In the genomic region with DNA sequence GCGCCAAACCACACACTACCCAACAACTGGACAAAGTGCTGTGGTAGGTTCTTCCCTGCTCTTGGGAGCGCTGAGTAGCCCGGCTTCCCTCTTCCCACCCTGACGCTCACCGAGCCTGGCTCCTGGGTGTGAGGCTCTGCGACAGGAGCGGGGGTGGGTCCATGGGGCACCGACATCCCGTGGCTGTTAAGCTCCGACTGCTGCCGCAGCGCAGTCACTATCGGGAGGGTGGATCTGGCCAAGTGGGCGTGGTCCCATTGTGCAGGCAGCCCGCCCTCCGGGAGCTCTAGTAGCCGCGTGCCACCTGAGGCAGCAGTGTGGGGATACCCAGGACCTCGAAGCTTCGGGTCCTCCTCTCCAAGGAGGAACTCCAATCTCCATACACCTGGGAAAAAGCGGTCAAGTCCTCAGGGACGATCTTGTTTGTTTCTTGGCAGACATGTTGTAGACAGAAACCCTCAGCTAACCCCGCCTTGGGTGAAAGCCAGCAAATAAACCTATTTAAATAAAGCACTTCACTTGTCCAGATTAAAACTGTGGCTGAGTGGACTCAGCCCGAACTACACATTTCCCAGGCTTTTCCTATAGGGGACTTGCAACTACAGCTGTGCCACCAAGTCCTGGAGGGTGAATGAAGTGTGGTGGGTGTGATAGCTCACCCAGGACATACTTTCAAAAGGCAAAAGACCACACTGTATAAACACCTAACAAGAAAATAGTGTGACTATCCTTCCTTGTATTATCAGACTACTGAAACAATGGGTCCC, we compare ENCODE assay signal across 8 mouse cellular contexts. TPM values are rescaled to one million over a fixed set of nuclear protein-coding genes. Genes with fewer than 3 reads are reported as not detected.
DNase-seq lines count a peak whose midpoint lies in the region; ATAC-seq lines count a peak whose summit lies in the region.

A gene (minus strand): TSS at position 199 of the 767 bp plus-strand sequence.

- H3K4me1 ChIP-seq in forebrain, embryonic 16.5 days (replicated peaks; ENCODE audit: control insufficient read depth, insufficient read depth, low read length): peaks cover 10% of the 10 kb centered on the region
- H3K4me1 ChIP-seq in hindbrain, embryonic 10.5 days (replicated peaks): peaks cover 13% of the 10 kb centered on the region; the same call in 1 of the 2 replicates

- H3K9me3 ChIP-seq in forebrain, embryonic 16.5 days (ENCODE audit: control insufficient read depth, low read length): no peaks in the 10 kb centered on the region
- H3K9me3 ChIP-seq in hindbrain, embryonic 10.5 days: no peaks in the 10 kb centered on the region

- DNase-seq in NIH3T3 (ENCODE audit: low read depth): peak; percentile 63
- DNase-seq in cerebellum, adult 18-20 months: peak; percentile 46 to 57
- DNase-seq in hindbrain, embryonic 10.5 days (ENCODE audit: low spot score): peak; percentile 63
- peak; percentile 20 to 26 for DNase-seq in layer of hippocampus, postnatal 36 days
- DNase-seq in lung, postnatal 36 days: peak; percentile 89
- peak; percentile 80 for DNase-seq in retina, postnatal 1 day
- peak; percentile 60 for DNase-seq in urinary bladder, adult 2 months (ENCODE audit: low spot score)

- no peaks in the 10 kb centered on the region for H3K27me3 ChIP-seq in forebrain, embryonic 16.5 days (replicated peaks; ENCODE audit: control insufficient read depth, insufficient read depth, low read length)
- peaks cover 13% of the 10 kb centered on the region for H3K27me3 ChIP-seq in hindbrain, embryonic 10.5 days (ENCODE audit: insufficient read depth, poor library complexity, severe bottlenecking)

- peak within 1 kb of the TSS; percentile 63 for H3K9ac ChIP-seq in forebrain, embryonic 16.5 days (replicated peaks; ENCODE audit: low read depth, low read length)

- peak within 1 kb of the TSS; percentile 97 for H3K4me2 ChIP-seq in forebrain, embryonic 16.5 days (ENCODE audit: low read length)

- 2% methylated on average over 24 of the region's 24 CpGs for WGBS in forebrain, embryonic 16.5 days
- WGBS in hindbrain, embryonic 10.5 days: 7% methylated on average over 24 of the region's 24 CpGs

- H3K4me3 ChIP-seq in forebrain, embryonic 16.5 days (replicated peaks; ENCODE audit: low read length): peak within 1 kb of the TSS; percentile 49
- H3K4me3 ChIP-seq in hindbrain, embryonic 10.5 days: peak within 1 kb of the TSS; percentile 54

- H3K36me3 ChIP-seq in forebrain, embryonic 16.5 days (ENCODE audit: control insufficient read depth, insufficient read depth): 0 out of 2 replicates have a peak, but pooled peaks cover under 1% of the 10 kb centered on the region
- peaks cover 12% of the 10 kb centered on the region for H3K36me3 ChIP-seq in hindbrain, embryonic 10.5 days

- H3K27ac ChIP-seq in forebrain, embryonic 16.5 days (ENCODE audit: low read length): no peak within 1 kb of the TSS
- H3K27ac ChIP-seq in hindbrain, embryonic 10.5 days: peak within 1 kb of the TSS; percentile 74

- ATAC-seq in forebrain, embryonic 16.5 days: peak; percentile 87

RNA-seq across cellular contexts. Expression of the gene that starts here (rescaled TPM):
- 0.82 and 1.3 TPM in 2 replicates for polyA plus RNA-seq in forebrain, embryonic 16.5 days (2015; fragmentation: Nextera tagmentation; extraction: Ambion mirVana)
- 4.1 and 4.7 TPM in 2 replicates for polyA plus RNA-seq in hindbrain, embryonic 10.5 days (2016; fragmentation: Nextera tagmentation; extraction: Ambion mirVana)
- under 1 TPM; 0.35 to 0.56 TPM for total RNA-seq in layer of hippocampus, postnatal 36 days (2021)
- polyA plus RNA-seq in urinary bladder, adult 2 months (2012; rRNA removed): 1.1 TPM in 2 replicates

Comparison
In these comparisons a context has a peak if more than half of its experiments do, and no peak if none do; other contexts are left out.
1. Peak in DNase-seq in layer of hippocampus, postnatal 36 days; RNA of the gene not detected or under 1 TPM.
2. DNase-seq: peak in every context shown above with its lines; median percentile 89 in lung, postnatal 36 days; 80 in retina, postnatal 1 day; 63 in NIH3T3; 63 in hindbrain, embryonic 10.5 days; 60 in urinary bladder, adult 2 months; 52 in cerebellum, adult 18-20 months; 23 in layer of hippocampus, postnatal 36 days.